Mouse (Mus musculus): ENCODE data around the gene Hspbap1.
A peak's percentile ranks its signal among the peaks of the same experiment; 100 is the strongest.

Gene Hspbap1

GRCm38 (mm10) chr16:35764941-35765340, 5.2 kb upstream of the Hspbap1 start:
- peak in 1 of 2 experiments; percentile 5 for DNase-seq

- no peak for DNase-seq
These were observed 4.7 kb upstream of the Hspbap1 start for GRCm38 (mm10) chr16:35765449-35765848.

- DNase-seq: no peak
These were observed 3.8 kb upstream of the Hspbap1 start for GRCm38 (mm10) chr16:35766366-35766765.

- no peak for DNase-seq
These were observed 1.7 kb upstream of the Hspbap1 start for GRCm38 (mm10) chr16:35768469-35768784.

GRCm38 (mm10) chr16:35768785-35769642, 1.2 kb upstream of the Hspbap1 start, which contains the start of gene Dirc2:
Dirc2 (minus strand) TSS chr16:35769356.
- DNase-seq: peak; percentile 69 to 87

GRCm38 (mm10) chr16:35771141-35771540, 966 bp downstream of the Hspbap1 start:
- no peak for DNase-seq

GRCm38 (mm10) chr16:35771606-35772005, 1.4 kb downstream of the Hspbap1 start:
- DNase-seq: no peak

GRCm38 (mm10) chr16:35772598-35772997, 2.4 kb downstream of the Hspbap1 start:
- DNase-seq: no peak

GRCm38 (mm10) chr16:35775835-35776234, 5.7 kb downstream of the Hspbap1 start:
- no peak for DNase-seq

GRCm38 (mm10) chr16:35776737-35777136, 6.6 kb downstream of the Hspbap1 start:
- no peak for DNase-seq

GRCm38 (mm10) chr16:35777768-35778167, 7.6 kb downstream of the Hspbap1 start:
- no peak for DNase-seq

GRCm38 (mm10) chr16:35779681-35780080, 9.5 kb downstream of the Hspbap1 start:
- no peak for DNase-seq

- no peak for DNase-seq
These were observed 10.9 kb downstream of the Hspbap1 start for GRCm38 (mm10) chr16:35781096-35781495.

GRCm38 (mm10) chr16:35781651-35782050, 11.5 kb downstream of the Hspbap1 start:
- DNase-seq: no peak

- DNase-seq: no peak
These were observed 12.5 kb downstream of the Hspbap1 start for GRCm38 (mm10) chr16:35782451-35783206.

GRCm38 (mm10) chr16:35783207-35783573, 13.0 kb downstream of the Hspbap1 start:
- no peak for DNase-seq

GRCm38 (mm10) chr16:35784134-35784725, 14.1 kb downstream of the Hspbap1 start:
- no peak for DNase-seq

GRCm38 (mm10) chr16:35787163-35787562, 17.0 kb downstream of the Hspbap1 start:
- no peak for DNase-seq

GRCm38 (mm10) chr16:35787568-35788189, 17.5 kb downstream of the Hspbap1 start:
- no peak for DNase-seq

- no peak for DNase-seq
These were observed 18.2 kb downstream of the Hspbap1 start for GRCm38 (mm10) chr16:35788330-35788729.

- DNase-seq: no peak
These were observed 21.9 kb downstream of the Hspbap1 start for GRCm38 (mm10) chr16:35791962-35792521.

GRCm38 (mm10) chr16:35802163-35802562, 32.0 kb downstream of the Hspbap1 start:
- no peak for DNase-seq

GRCm38 (mm10) chr16:35803723-35804122, 33.5 kb downstream of the Hspbap1 start:
- no peak for DNase-seq
